Mouse (Mus musculus): ENCODE data around the gene Ccdc6. TPM values are rescaled to one million over a fixed set of nuclear protein-coding genes. Genes with fewer than 3 reads are reported as not detected.

The Ccdc6 gene
- polyA plus RNA-seq, 1 experiment, result 1.6 TPM

DNA sequence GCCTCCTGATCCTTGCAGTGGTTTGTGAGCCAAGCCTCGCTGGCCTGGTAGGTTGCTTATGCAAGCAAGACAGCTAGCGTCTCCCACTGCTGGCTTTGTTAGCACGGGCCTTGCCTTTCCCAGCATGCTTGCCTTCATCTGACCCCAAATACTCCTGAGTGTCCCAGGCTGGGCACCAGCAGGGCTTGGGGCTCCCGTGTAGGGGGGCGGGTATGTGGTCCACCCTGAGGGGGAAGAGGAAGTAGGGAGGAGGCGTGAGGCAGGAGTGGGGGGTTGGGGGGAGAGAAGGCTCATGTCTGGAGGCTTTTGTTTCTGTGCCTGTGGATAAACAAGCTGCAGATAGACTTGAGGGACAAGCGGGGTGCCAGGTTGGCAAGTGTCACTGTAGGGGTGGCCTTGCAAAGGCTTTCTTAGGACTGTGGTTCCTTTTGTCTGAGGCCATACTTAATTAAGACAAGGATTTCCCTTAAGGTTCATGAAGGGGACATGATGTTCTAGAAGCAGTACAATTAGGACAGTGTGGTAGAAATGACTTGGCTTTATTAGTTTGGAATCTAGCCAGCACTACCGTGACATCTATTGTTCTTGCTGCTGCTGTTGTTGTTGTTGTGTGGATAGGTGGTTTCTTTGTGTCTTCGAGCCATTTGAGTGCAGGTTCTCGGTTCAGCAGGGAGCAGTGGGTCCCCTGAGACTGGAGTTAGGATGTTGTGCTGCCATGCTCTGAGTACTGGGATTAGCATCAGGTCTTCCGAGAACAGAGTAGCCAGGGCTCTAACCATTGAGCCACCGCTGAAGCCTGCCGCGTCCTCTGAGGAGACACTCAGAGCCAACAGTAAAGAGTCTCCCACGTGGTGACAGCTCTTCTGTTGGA, 86.5 kb downstream of the Ccdc6 start:
- H3K9me3 ChIP-seq (ENCODE audit: control insufficient read depth, low read length), result no peaks in the 10 kb centered on the region
- peaks cover 77% of the 10 kb centered on the region for H3K36me3 ChIP-seq (ENCODE audit: control insufficient read depth)
- no peaks in the 10 kb centered on the region for H3K4me1 ChIP-seq (ENCODE audit: control insufficient read depth)
- TF ChIP-seq TAL1 (IDR thresholded peaks at IDR 0.05; ENCODE audit: low read length) (no peak), GATA1 (IDR thresholded peaks at IDR 0.05; ENCODE audit: low read length) (no peak)
- H3K27me3 ChIP-seq (ENCODE audit: control insufficient read depth), result no peaks in the 10 kb centered on the region
- H3K4me3 ChIP-seq (replicated peaks), result no peak overlapping the region

DNA sequence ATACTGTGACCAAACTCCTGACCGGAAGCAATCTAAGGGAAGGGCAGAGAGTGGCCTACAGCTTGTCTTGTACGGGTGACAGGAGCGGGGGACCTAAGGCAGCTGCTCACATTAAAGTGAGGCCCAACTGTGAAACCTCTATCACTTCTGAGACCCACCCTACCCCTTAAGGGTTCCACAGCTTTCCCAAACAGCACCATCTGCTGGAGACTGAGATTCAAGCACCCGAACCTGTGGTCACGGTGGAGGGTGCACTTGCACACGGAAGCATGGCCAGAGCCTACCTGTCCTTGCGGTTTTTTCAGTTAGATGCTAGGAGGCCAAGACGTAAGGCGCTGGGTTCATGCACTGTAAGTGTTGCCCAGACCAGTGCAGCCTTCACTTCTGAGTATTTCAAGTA, 89.2 kb downstream of the Ccdc6 start:
- no peaks in the 10 kb centered on the region for H3K27me3 ChIP-seq (ENCODE audit: control insufficient read depth)
- H3K36me3 ChIP-seq (ENCODE audit: control insufficient read depth), result peaks cover 88% of the 10 kb centered on the region
- no peak overlapping the region for H3K4me3 ChIP-seq (replicated peaks)
- TF ChIP-seq GATA1 (IDR thresholded peaks at IDR 0.05; ENCODE audit: low read length), result no peak
- TF ChIP-seq TAL1 (IDR thresholded peaks at IDR 0.05; ENCODE audit: low read length), result no peak
- H3K4me1 ChIP-seq (ENCODE audit: control insufficient read depth), result no peaks in the 10 kb centered on the region
- no peaks in the 10 kb centered on the region for H3K9me3 ChIP-seq (ENCODE audit: control insufficient read depth, low read length)

DNA sequence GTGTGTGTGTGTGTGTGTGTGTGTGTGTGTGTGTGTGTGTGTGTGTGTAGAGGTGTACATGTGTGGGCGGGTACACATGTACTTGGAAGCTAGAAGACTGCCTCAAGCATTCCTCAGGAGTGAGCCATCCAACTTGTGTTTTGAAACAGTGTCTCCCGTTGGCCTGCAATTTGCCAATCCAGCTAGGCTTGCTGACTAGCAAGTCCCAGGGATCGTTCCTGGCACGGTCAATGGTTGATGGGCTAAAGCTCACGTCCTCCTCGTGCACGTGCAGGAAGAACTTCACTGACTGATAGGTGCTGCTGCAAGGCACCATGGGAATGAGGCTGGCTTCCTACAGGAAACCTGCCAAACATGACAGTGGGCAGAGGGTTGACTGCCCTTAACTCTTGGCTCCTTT, 89.7 kb downstream of the Ccdc6 start:
- Histone ChIP-seq H3K4me3 (replicated peaks) (no peak overlapping the region), H3K4me1 (ENCODE audit: control insufficient read depth) (no peaks in the 10 kb centered on the region), H3K9me3 (ENCODE audit: control insufficient read depth, low read length) (no peaks in the 10 kb centered on the region), H3K27me3 (ENCODE audit: control insufficient read depth) (no peaks in the 10 kb centered on the region), H3K36me3 (ENCODE audit: control insufficient read depth) (peaks cover 89% of the 10 kb centered on the region)
- TF ChIP-seq TAL1 (IDR thresholded peaks at IDR 0.05; ENCODE audit: low read length) (no peak), GATA1 (IDR thresholded peaks at IDR 0.05; ENCODE audit: low read length) (no peak)

GRCm38 (mm10) chr10:70189864-70190263, 92.9 kb downstream of the Ccdc6 start:
- Histone ChIP-seq H3K27me3 (ENCODE audit: control insufficient read depth) (no peaks in the 10 kb centered on the region), H3K4me1 (ENCODE audit: control insufficient read depth) (no peaks in the 10 kb centered on the region), H3K9me3 (ENCODE audit: control insufficient read depth, low read length) (no peaks in the 10 kb centered on the region), H3K4me3 (replicated peaks) (no peak overlapping the region), H3K36me3 (ENCODE audit: control insufficient read depth) (peaks cover 81% of the 10 kb centered on the region)
- TF ChIP-seq TAL1 (IDR thresholded peaks at IDR 0.05; ENCODE audit: low read length) (no peak), GATA1 (IDR thresholded peaks at IDR 0.05; ENCODE audit: low read length) (no peak)

GRCm38 (mm10) chr10:70194283-70194682, 97.4 kb downstream of the Ccdc6 start:
- Histone ChIP-seq H3K4me3 (replicated peaks) (no peak overlapping the region), H3K4me1 (ENCODE audit: control insufficient read depth) (no peaks in the 10 kb centered on the region), H3K36me3 (ENCODE audit: control insufficient read depth) (peaks cover 42% of the 10 kb centered on the region), H3K9me3 (ENCODE audit: control insufficient read depth, low read length) (no peaks in the 10 kb centered on the region), H3K27me3 (ENCODE audit: control insufficient read depth) (no peaks in the 10 kb centered on the region)
- TF ChIP-seq TAL1 (IDR thresholded peaks at IDR 0.05; ENCODE audit: low read length) (no peak), GATA1 (IDR thresholded peaks at IDR 0.05; ENCODE audit: low read length) (no peak)

DNA sequence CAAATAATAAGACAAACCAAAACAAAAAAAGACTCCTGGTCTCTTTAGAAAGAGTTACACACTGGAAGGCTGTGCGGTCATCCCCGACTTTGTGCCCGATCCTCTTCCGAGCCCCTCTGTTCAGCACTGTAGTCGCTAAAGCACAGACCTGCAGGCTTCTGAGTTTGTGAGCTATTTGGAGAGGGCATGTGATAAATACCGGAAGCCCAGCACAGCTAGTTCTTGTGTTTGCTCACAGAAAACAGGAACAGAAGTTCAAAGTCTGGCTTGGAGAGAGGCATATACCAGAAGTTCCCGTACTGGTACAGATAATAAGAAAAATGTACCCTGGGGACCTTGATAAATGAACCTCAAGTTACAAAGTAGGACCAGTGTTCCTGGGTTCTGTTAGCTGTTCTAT, 98.4 kb downstream of the Ccdc6 start:
- Histone ChIP-seq H3K4me1 (ENCODE audit: control insufficient read depth) (no peaks in the 10 kb centered on the region), H3K36me3 (ENCODE audit: control insufficient read depth) (peaks cover 32% of the 10 kb centered on the region), H3K27me3 (ENCODE audit: control insufficient read depth) (no peaks in the 10 kb centered on the region), H3K9me3 (ENCODE audit: control insufficient read depth, low read length) (no peaks in the 10 kb centered on the region), H3K4me3 (replicated peaks) (no peak overlapping the region)
- TF ChIP-seq GATA1 (IDR thresholded peaks at IDR 0.05; ENCODE audit: low read length) (no peak), TAL1 (IDR thresholded peaks at IDR 0.05; ENCODE audit: low read length) (no peak)

- peaks cover 27% of the 10 kb centered on the region for H3K36me3 ChIP-seq (ENCODE audit: control insufficient read depth)
- H3K27me3 ChIP-seq (ENCODE audit: control insufficient read depth), result no peaks in the 10 kb centered on the region
- no peaks in the 10 kb centered on the region for H3K4me1 ChIP-seq (ENCODE audit: control insufficient read depth)
- H3K9me3 ChIP-seq (ENCODE audit: control insufficient read depth, low read length), result no peaks in the 10 kb centered on the region
- no peak for TF ChIP-seq GATA1 (IDR thresholded peaks at IDR 0.05; ENCODE audit: low read length)
- no peak for TF ChIP-seq TAL1 (IDR thresholded peaks at IDR 0.05; ENCODE audit: low read length)
- H3K4me3 ChIP-seq (replicated peaks), result no peak overlapping the region
Observed at GRCm38 (mm10) chr10:70195786-70196185, 98.9 kb downstream of the Ccdc6 start.

GRCm38 (mm10) chr10:70196666-70197065, 99.7 kb downstream of the Ccdc6 start:
- Histone ChIP-seq H3K4me1 (ENCODE audit: control insufficient read depth) (no peaks in the 10 kb centered on the region), H3K4me3 (replicated peaks) (no peak overlapping the region), H3K36me3 (ENCODE audit: control insufficient read depth) (peaks cover 19% of the 10 kb centered on the region), H3K27me3 (ENCODE audit: control insufficient read depth) (no peaks in the 10 kb centered on the region), H3K9me3 (ENCODE audit: control insufficient read depth, low read length) (no peaks in the 10 kb centered on the region)
- TF ChIP-seq GATA1 (IDR thresholded peaks at IDR 0.05; ENCODE audit: low read length) (no peak), TAL1 (IDR thresholded peaks at IDR 0.05; ENCODE audit: low read length) (no peak)

- H3K36me3 ChIP-seq (ENCODE audit: control insufficient read depth), result peaks cover 11% of the 10 kb centered on the region
Observed at GRCm38 (mm10) chr10:70197601-70198000, 100.7 kb downstream of the Ccdc6 start.

More at GRCm38 (mm10) chr10:70197601-70198000, 100.7 kb downstream of the Ccdc6 start:
- Histone ChIP-seq H3K4me3 (replicated peaks) (no peak overlapping the region), H3K9me3 (ENCODE audit: control insufficient read depth, low read length) (no peaks in the 10 kb centered on the region), H3K4me1 (ENCODE audit: control insufficient read depth) (no peaks in the 10 kb centered on the region), H3K27me3 (ENCODE audit: control insufficient read depth) (no peaks in the 10 kb centered on the region)
- TF ChIP-seq TAL1 (IDR thresholded peaks at IDR 0.05; ENCODE audit: low read length) (no peak), GATA1 (IDR thresholded peaks at IDR 0.05; ENCODE audit: low read length) (no peak)

Measured in erythroblast, embryonic 14.5 days (primary cell).